Mouse (Mus musculus) lung, embryonic 16.5 days (tissue): Measurements from ENCODE around the gene 0610030E20Rik. TPM values are rescaled to one million over a fixed set of nuclear protein-coding genes. Genes with fewer than 3 reads are reported as not detected.

ENCODE experiments used
- ATAC-seq: fragments of 200-750 bp; cut with Nextera tagmentation; 2 replicates; pipeline ENCODE4 v1.8.0; 2017; ENCODE audit warnings: low read depth, mild to moderate bottlenecking, moderate library complexity
- H3K27ac ChIP-seq: fragments of 300-500 bp; sonication (generic); 2 replicates; pipeline ENCODE4 v1.5.1; 2014; ENCODE audit warnings: mild to moderate bottlenecking, control low read depth, low read length
- H3K27me3 ChIP-seq: fragments of 300-500 bp; sonication (generic); 2 replicates; pipeline ENCODE4 v1.6.1; 2014; ENCODE audit warnings: low read depth, low read length, mixed read lengths; ENCODE audit not compliant: control insufficient read depth, insufficient read depth
- H3K36me3 ChIP-seq: fragments of 300-500 bp; sonication (generic); 2 replicates; pipeline ENCODE4 v1.6.1; 2014; ENCODE audit warnings: low read length; ENCODE audit not compliant: control insufficient read depth, insufficient read depth
- H3K4me1 ChIP-seq: fragments of 300-500 bp; sonication (generic); replicated peaks from 2 replicates; pipeline ENCODE4 v1.6.1; 2014; ENCODE audit warnings: low read length, mixed read lengths; ENCODE audit not compliant: control insufficient read depth, insufficient read depth
- H3K4me2 ChIP-seq: fragments of 300-500 bp; sonication (generic); 2 replicates; pipeline ENCODE4 v1.6.1; 2014; ENCODE audit warnings: low read depth, low read length, control low read depth
- H3K4me3 ChIP-seq: fragments of 300-500 bp; sonication (generic); 2 replicates; pipeline ENCODE4 v1.5.1; 2014; ENCODE audit warnings: mild to moderate bottlenecking, low read length, control low read depth
- H3K9ac ChIP-seq: fragments of 300-500 bp; sonication (generic); 2 replicates; pipeline ENCODE4 v1.6.1; 2014; ENCODE audit warnings: low read length, control low read depth
- H3K9me3 ChIP-seq: fragments of 300-500 bp; sonication (generic); 2 replicates; pipeline ENCODE4 v1.6.1; 2016; ENCODE audit warnings: low read length; ENCODE audit not compliant: control insufficient read depth
- WGBS: fragments of 180-500 bp; shearing (Covaris S2); extraction: QIAGEN DNeasy Blood & Tissue Kit; methylation state at CpG from one replicate; pipeline ENCODE4 v1.1.7; 2014; 5-methylcytosine and 5-hydroxymethylcytosine counted together
- polyA plus RNA-seq: library from polyadenylated mRNA; unstranded; fragments of >200 nt; fragmentation: Nextera tagmentation; extraction: Ambion mirVana; gene quantifications from 2 replicates; pipeline ENCODE4 v1.2.1, GENCODE M21; 2015

Gene 0610030E20Rik
- polyA plus RNA-seq, 1 experiment from 2014 or later: 33.2 TPM

DNA sequence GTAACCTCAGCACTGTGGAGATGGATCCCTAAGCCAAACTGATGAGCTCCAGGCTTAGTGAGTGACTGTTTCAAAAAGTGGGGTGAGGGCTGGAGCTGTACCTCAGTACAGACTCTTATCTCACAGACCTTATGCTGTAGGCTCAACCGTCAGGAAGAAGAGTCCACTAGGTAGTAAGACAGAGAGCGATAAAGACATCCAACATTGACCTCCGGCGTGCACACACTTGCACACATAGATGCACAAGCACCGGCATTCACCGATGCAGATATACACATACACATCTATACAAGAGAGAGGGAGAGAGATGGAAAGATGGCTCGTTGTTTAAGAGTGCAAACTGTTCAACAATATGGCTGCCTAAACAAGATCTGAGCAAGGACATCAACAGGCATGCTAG lies 36.8 kb downstream of the 0610030E20Rik start:
- Histone ChIP-seq H3K27ac (no peak overlapping the region), H3K4me1 (peaks cover 13% of the 10 kb centered on the region), H3K27me3 (no peaks in the 10 kb centered on the region), H3K36me3 (peaks cover 10% of the 10 kb centered on the region), H3K4me2 (no peak overlapping the region), H3K4me3 (no peak overlapping the region), H3K9ac (no peak overlapping the region), H3K9me3 (no peaks in the 10 kb centered on the region)
- 91% methylated on average over 7 of the region's 7 CpGs for WGBS
- no peak for ATAC-seq

GRCm38 (mm10) chr6:72385258-72385657 lies 38.1 kb downstream of the 0610030E20Rik start:
- H3K27me3 ChIP-seq: no peaks in the 10 kb centered on the region
- no peak overlapping the region for H3K4me2 ChIP-seq
- no peak overlapping the region for H3K27ac ChIP-seq

GRCm38 (mm10) chr6:72386561-72386960 lies 39.4 kb downstream of the 0610030E20Rik start:
- Histone ChIP-seq H3K27ac (no peak overlapping the region), H3K36me3 (peaks cover 10% of the 10 kb centered on the region), H3K4me2 (no peak overlapping the region), H3K9ac (no peak overlapping the region), H3K4me1 (peaks cover 24% of the 10 kb centered on the region), H3K4me3 (no peak overlapping the region), H3K27me3 (no peaks in the 10 kb centered on the region), H3K9me3 (no peaks in the 10 kb centered on the region)
- WGBS: 80% methylated on average over 2 of the region's 2 CpGs
- no peak for ATAC-seq

More at GRCm38 (mm10) chr6:72385258-72385657, 38.1 kb downstream of the 0610030E20Rik start:
- Histone ChIP-seq H3K9me3 (no peaks in the 10 kb centered on the region), H3K9ac (no peak overlapping the region), H3K4me3 (no peak overlapping the region), H3K36me3 (peaks cover 10% of the 10 kb centered on the region), H3K4me1 (peaks cover 16% of the 10 kb centered on the region)
- no peak for ATAC-seq
- 61% methylated on average over 4 of the region's 4 CpGs for WGBS

GRCm38 (mm10) chr6:72387816-72388215 lies 40.7 kb downstream of the 0610030E20Rik start:
- 87% methylated on average over 3 of the region's 3 CpGs for WGBS
- Histone ChIP-seq H3K9ac (no peak overlapping the region), H3K27ac (no peak overlapping the region), H3K4me3 (no peak overlapping the region), H3K27me3 (no peaks in the 10 kb centered on the region), H3K9me3 (no peaks in the 10 kb centered on the region), H3K4me1 (peaks cover 24% of the 10 kb centered on the region), H3K36me3 (peaks cover 10% of the 10 kb centered on the region), H3K4me2 (no peak overlapping the region)
- no peak for ATAC-seq

- H3K36me3 ChIP-seq: peaks cover 10% of the 10 kb centered on the region
- no peaks in the 10 kb centered on the region for H3K9me3 ChIP-seq
- H3K9ac ChIP-seq: no peak overlapping the region
- H3K4me1 ChIP-seq: peaks cover 24% of the 10 kb centered on the region
- H3K27ac ChIP-seq: no peak overlapping the region
- 61% methylated on average over 10 of the region's 10 CpGs for WGBS
- no peaks in the 10 kb centered on the region for H3K27me3 ChIP-seq
- no peak for ATAC-seq
- H3K4me3 ChIP-seq: no peak overlapping the region
- peak overlapping the region; percentile 77; the same call in 1 of the 2 replicates for H3K4me2 ChIP-seq
Observed at GRCm38 (mm10) chr6:72388266-72388665, 41.1 kb downstream of the 0610030E20Rik start.

GRCm38 (mm10) chr6:72388791-72389329 lies 41.7 kb downstream of the 0610030E20Rik start:
- peak overlapping the region; percentile 98 for H3K27ac ChIP-seq
- peak overlapping the region; percentile 77 for H3K4me2 ChIP-seq
- peak overlapping the region; percentile 65 for H3K4me3 ChIP-seq
- peak overlapping the region; percentile 85 for H3K9ac ChIP-seq
- WGBS: 65% methylated on average over 6 of the region's 6 CpGs
- H3K4me1 ChIP-seq: peaks cover 24% of the 10 kb centered on the region
- no peaks in the 10 kb centered on the region for H3K27me3 ChIP-seq
- H3K36me3 ChIP-seq: peaks cover 10% of the 10 kb centered on the region
- H3K9me3 ChIP-seq: no peaks in the 10 kb centered on the region
- no peak for ATAC-seq

DNA sequence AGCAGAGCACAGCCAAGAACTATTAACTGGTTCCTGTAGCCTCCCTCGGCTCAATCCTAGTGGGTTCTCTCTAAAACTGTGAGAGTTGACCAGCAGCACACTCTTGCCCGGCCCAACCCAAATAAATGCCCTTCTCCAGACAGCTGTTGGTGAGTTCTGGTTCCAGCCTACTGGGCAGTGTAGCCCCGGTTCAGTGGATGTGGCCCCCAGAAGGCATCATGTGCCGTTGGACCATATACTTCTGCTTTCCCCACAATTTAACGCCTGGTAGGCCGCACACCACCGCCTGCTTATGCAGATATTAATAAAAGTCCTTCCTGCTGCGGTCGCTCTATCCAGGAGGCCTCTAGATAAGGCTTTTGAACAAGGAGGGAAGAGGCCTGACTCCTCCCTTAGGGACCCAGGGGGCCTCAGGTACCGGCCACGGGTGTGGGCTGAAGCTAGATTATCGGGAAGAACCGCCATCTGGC lies 42.4 kb downstream of the 0610030E20Rik start:
- H3K9me3 ChIP-seq: no peaks in the 10 kb centered on the region
- peak overlapping the region; percentile 77 for H3K4me2 ChIP-seq
- H3K36me3 ChIP-seq: peaks cover 10% of the 10 kb centered on the region
- peak overlapping the region; percentile 85 for H3K9ac ChIP-seq
- 8% methylated on average over 13 of the region's 13 CpGs for WGBS
- peak overlapping the region; percentile 98 for H3K27ac ChIP-seq
- no peaks in the 10 kb centered on the region for H3K27me3 ChIP-seq
- H3K4me3 ChIP-seq: peak overlapping the region; percentile 65
- peak; percentile 40 for ATAC-seq
- peaks cover 24% of the 10 kb centered on the region for H3K4me1 ChIP-seq

DNA sequence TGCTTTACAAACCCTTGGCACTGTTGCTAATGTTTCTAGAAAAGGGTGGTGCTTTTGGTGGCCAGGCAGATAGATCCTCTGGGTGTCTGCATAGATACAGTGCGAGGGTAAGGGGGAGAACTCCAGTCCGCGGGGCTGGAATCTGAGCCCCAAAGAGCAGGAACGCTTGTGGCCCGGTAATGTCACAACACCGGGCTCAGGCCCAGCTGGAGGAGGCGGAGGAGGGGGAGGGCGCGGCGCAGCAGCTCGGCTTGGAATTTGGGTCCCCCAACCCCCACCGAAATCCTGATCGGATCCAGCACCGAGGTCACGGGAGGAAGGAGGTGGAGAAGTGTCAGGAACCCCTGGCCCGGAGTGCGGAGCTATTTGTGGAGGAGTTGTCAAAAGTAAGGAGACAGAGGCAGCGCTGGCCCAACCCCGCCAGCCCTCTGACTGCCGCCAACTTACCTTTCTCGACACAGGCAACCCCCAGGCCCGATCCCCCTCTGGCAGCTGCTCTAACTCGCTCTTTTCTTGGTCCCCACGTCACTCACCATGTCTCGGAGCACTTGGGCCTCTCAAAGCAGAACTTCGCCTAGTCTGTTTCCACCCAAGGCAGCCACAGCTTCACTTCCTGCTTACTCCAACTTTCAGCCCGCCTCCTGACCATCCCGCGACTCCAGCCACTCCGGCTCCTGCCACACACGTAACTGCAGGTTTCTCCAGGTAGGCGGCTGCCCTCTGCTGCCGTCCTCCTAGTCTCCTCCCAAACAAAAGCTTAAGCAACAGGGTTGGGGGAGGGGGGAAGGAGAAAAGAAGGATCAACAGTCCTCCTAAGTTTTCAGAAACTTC lies 43.0 kb downstream of the 0610030E20Rik start, which contains the start of gene Vamp8:
Gene Vamp8 (minus strand): TSS at position 763 of the 831 bp plus-strand sequence.
- Histone ChIP-seq H3K9me3 (no peaks in the 10 kb centered on the region), H3K4me1 (peaks cover 24% of the 10 kb centered on the region), H3K4me3 (peak within 1 kb of the TSS; percentile 65), H3K36me3 (peaks cover 6% of the 10 kb centered on the region), H3K4me2 (peak within 1 kb of the TSS; percentile 77), H3K9ac (peak within 1 kb of the TSS; percentile 85), H3K27me3 (no peaks in the 10 kb centered on the region), H3K27ac (peak within 1 kb of the TSS; percentile 98)
- ATAC-seq: peak; percentile 82
- WGBS: under 1% methylated on average over 33 of the region's 33 CpGs

- Histone ChIP-seq H3K4me2 (peak overlapping the region; percentile 77), H3K9me3 (no peaks in the 10 kb centered on the region), H3K36me3 (peaks cover 2% of the 10 kb centered on the region; the same call in 1 of the 2 replicates), H3K27me3 (no peaks in the 10 kb centered on the region), H3K27ac (peak overlapping the region; percentile 98), H3K4me1 (peaks cover 24% of the 10 kb centered on the region), H3K4me3 (peak overlapping the region; percentile 65), H3K9ac (peak overlapping the region; percentile 85; the same call in 1 of the 2 replicates)
- peak; percentile 65 for ATAC-seq
- 14% methylated on average over 12 of the region's 12 CpGs for WGBS
Observed at GRCm38 (mm10) chr6:72390795-72391521, 43.8 kb downstream of the 0610030E20Rik start.
